Mouse (Mus musculus) layer of hippocampus, postnatal 36 days (tissue): ENCODE data around the gene Gart. TPM values are rescaled to one million over a fixed set of nuclear protein-coding genes. Genes with fewer than 3 reads are reported as not detected.
"Not testable (repeated sequence)": the region's sequence is repeated elsewhere in the genome, so short reads cannot be mapped to it uniquely, and the experiment has no call there.

Experiments used
- DNase-seq, 2 experiments: peaks; one replicate each; pipeline ENCODE4 v3.0.0; 2022
- total RNA-seq, 2 experiments: library from RNA; stranded (reverse); gene quantifications; 2 replicates each; pipeline ENCODE4 v1.2.3; 2021

Gart gene
- total RNA-seq, 2 experiments from 2014 or later, result 44.4 to 46.0 TPM

- peak; percentile 96 to 97 for DNase-seq
Measured at GRCm38 (mm10) chr16:91647461-91648219, 888 bp upstream of the Gart start, which contains the start of gene Son. Gene Son, plus strand, starts transcription at chr16:91647506.

GRCm38 (mm10) chr16:91645995-91646602 is 653 bp downstream of the Gart start:
- DNase-seq, result no peak

GRCm38 (mm10) chr16:91645420-91645819 is 1.3 kb downstream of the Gart start:
- not testable (repeated sequence) for DNase-seq

- no peak for DNase-seq
Measured at GRCm38 (mm10) chr16:91644901-91645300, 1.9 kb downstream of the Gart start.

- no peak for DNase-seq
Measured at GRCm38 (mm10) chr16:91640171-91640570, 6.6 kb downstream of the Gart start.

- no peak for DNase-seq
Measured at GRCm38 (mm10) chr16:91639636-91640035, 7.1 kb downstream of the Gart start.

GRCm38 (mm10) chr16:91639161-91639560 is 7.6 kb downstream of the Gart start:
- DNase-seq, result no peak

- DNase-seq, result no peak
Measured at GRCm38 (mm10) chr16:91633641-91634040, 13.1 kb downstream of the Gart start.

- no peak for DNase-seq
Measured at GRCm38 (mm10) chr16:91632940-91633339, 13.8 kb downstream of the Gart start.

- DNase-seq, result no peak
Measured at GRCm38 (mm10) chr16:91632439-91632838, 14.3 kb downstream of the Gart start.

- no peak for DNase-seq
Measured at GRCm38 (mm10) chr16:91630584-91630983, 16.2 kb downstream of the Gart start.

- DNase-seq, result no peak
Measured at GRCm38 (mm10) chr16:91629749-91630148, 17.0 kb downstream of the Gart start.

- DNase-seq, result no peak
Measured at GRCm38 (mm10) chr16:91628673-91629072, 18.1 kb downstream of the Gart start.

GRCm38 (mm10) chr16:91627831-91628230 is 18.9 kb downstream of the Gart start:
- no peak for DNase-seq

GRCm38 (mm10) chr16:91623074-91623473 is 23.7 kb downstream of the Gart start:
- DNase-seq, result no peak

- no peak for DNase-seq
Measured at GRCm38 (mm10) chr16:91620991-91621390, 25.8 kb downstream of the Gart start.

- no peak for DNase-seq
Measured at GRCm38 (mm10) chr16:91620185-91620584, 26.6 kb downstream of the Gart start.

GRCm38 (mm10) chr16:91618511-91619501 is 27.9 kb downstream of the Gart start, which contains the start of gene Dnajc28:
Gene Dnajc28, minus strand, starts transcription at chr16:91619026.
- peak; percentile 83 to 86 for DNase-seq

- no peak for DNase-seq
Measured at GRCm38 (mm10) chr16:91614552-91614951, 32.2 kb downstream of the Gart start.

GRCm38 (mm10) chr16:91612525-91612924 is 34.2 kb downstream of the Gart start:
- DNase-seq, result no peak

GRCm38 (mm10) chr16:91611248-91611647 is 35.5 kb downstream of the Gart start:
- no peak for DNase-seq

- DNase-seq, result no peak
Measured at GRCm38 (mm10) chr16:91609501-91610245, 37.1 kb downstream of the Gart start.
